Mouse (Mus musculus) liver, embryonic 14.5 days (tissue): Measurements from ENCODE around the gene Helz. TPM values are rescaled to one million over a fixed set of nuclear protein-coding genes. Genes with fewer than 3 reads are reported as not detected.

Experiments
- ATAC-seq: fragments of 200-750 bp; cut with Nextera tagmentation; 2 replicates; pipeline ENCODE4 v1.8.0; 2017; ENCODE audit warnings: moderate number of reproducible peaks, mild to moderate bottlenecking, moderate library complexity; ENCODE audit not compliant: insufficient read depth
- DNase-seq, 3 experiments: peaks; one replicate each; pipeline ENCODE4 v3.0.0-alpha.2; 2012 to 2013; ENCODE audit warnings: low read depth in 3 of 3, low spot score in 3 of 3
- H3K27ac ChIP-seq: fragments of 300-500 bp; sonication (generic); 2 replicates; pipeline ENCODE4 v1.5.1; 2014; ENCODE audit warnings: moderate library complexity, mild to moderate bottlenecking, control low read depth, inconsistent platforms
- H3K27me3 ChIP-seq: fragments of 300-500 bp; sonication (generic); 2 replicates; pipeline ENCODE4 v1.6.1; 2014; ENCODE audit warnings: mild to moderate bottlenecking, low read length, moderate library complexity; ENCODE audit not compliant: control insufficient read depth, insufficient read depth
- H3K36me3 ChIP-seq: fragments of 300-500 bp; sonication (generic); replicated peaks from 2 replicates; pipeline ENCODE4 v1.6.1; 2014; ENCODE audit warnings: low read depth; ENCODE audit not compliant: control insufficient read depth, insufficient read depth
- H3K4me1 ChIP-seq, 2 experiments: fragments of 200-500 bp in 1 of 2; fragments of 300-500 bp in 1 of 2; sonication (generic) in 1 of 2; replicated peaks; 2 replicates each; pipeline ENCODE4 v1.6.1; 2012 to 2014; ENCODE audit warnings: antibody characterized with exemption in 1 of 2, inconsistent platforms in 1 of 2, low read length in 1 of 2; ENCODE audit not compliant: control insufficient read depth in 2 of 2, insufficient read depth in 2 of 2
- H3K4me2 ChIP-seq: fragments of 300-500 bp; sonication (generic); 2 replicates; pipeline ENCODE4 v1.6.1; 2014; ENCODE audit warnings: low read depth, mild to moderate bottlenecking, control low read depth, moderate library complexity
- H3K4me3 ChIP-seq, 2 experiments: fragments of 200-500 bp in 1 of 2; fragments of 300-500 bp in 1 of 2; sonication (generic) in 1 of 2; 2 replicates each; pipeline ENCODE4 v1.5.1; 2012 to 2014; ENCODE audit warnings: low read depth in 2 of 2, low read length in 2 of 2, mild to moderate bottlenecking in 2 of 2, control low read depth in 1 of 2, inconsistent platforms in 1 of 2, moderate library complexity in 1 of 2; ENCODE audit not compliant: insufficient read depth in 1 of 2
- H3K9ac ChIP-seq: fragments of 300-500 bp; sonication (generic); replicated peaks from 2 replicates; pipeline ENCODE4 v1.6.1; 2014; ENCODE audit warnings: mild to moderate bottlenecking, control low read depth, moderate library complexity
- H3K9me3 ChIP-seq: fragments of 300-500 bp; sonication (generic); 2 replicates; pipeline ENCODE4 v1.6.1; 2016; ENCODE audit warnings: low read length, mixed read lengths; ENCODE audit not compliant: control insufficient read depth
- CTCF ChIP-seq: IDR thresholded peaks from 2 replicates; pipeline ENCODE4 v1.5.1; 2016; ENCODE audit warnings: antibody characterized with exemption, low read depth, control low read depth
- EP300 ChIP-seq: IDR thresholded peaks from 2 replicates; pipeline ENCODE4 v1.6.1; 2016; ENCODE audit warnings: antibody characterized with exemption, low read depth
- WGBS: fragments of 180-500 bp; shearing (Covaris S2); extraction: QIAGEN DNeasy Blood & Tissue Kit; methylation state at CpG from one replicate; pipeline ENCODE4 v1.1.7; 2014; ENCODE audit not compliant: insufficient replicate concordance; 5-methylcytosine and 5-hydroxymethylcytosine counted together
- polyA plus RNA-seq, 2 experiments: library from polyadenylated mRNA; depleted of rRNA in 1 of 2; stranded (reverse) in 1 of 2; unstranded in 1 of 2; fragments of >200 nt; fragmentation: Nextera tagmentation in 1 of 2; extraction: Ambion mirVana in 1 of 2; gene quantifications; 2 replicates each; pipeline versions ENCODE4 v1.2.1 to v1.2.3; 2012 to 2014

The Helz gene
- polyA plus RNA-seq, 2 experiments: 3.0 to 5.6 TPM

DNA sequence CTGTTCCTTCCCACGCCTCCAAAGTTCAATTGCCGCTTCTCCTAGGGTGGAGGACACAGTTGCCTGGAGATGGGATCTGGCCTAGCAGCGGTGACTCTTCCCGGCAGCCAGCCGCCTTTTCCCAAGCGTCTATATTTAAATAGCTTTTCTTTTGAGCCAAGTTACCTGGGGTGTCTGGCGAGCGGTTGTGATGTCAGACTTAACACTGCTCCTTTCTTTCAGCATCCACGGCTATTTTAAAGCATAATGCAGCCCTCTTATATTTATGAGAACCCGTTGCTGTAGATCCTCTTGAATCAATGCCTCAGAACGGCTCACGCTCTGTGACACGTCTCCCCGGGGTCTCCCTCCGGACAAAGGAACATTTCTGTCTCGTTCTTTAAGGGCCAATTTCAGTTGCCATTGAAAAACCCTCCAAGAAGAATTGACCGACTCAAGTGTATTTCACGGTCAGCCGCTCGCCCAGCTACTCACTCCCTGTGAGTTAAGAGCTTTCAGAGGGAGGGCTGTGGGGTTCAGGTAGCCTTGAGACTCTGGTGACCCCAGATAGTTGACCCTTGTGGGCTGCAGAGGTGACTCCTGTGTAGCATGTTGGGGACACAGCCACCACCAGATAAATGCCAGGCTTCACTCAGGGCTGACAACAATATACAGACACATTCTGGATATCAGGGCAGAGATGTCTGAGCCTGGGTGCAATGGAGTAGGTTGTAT is 160.3 kb downstream of the Helz start:
- 73% methylated on average over 20 of the region's 20 CpGs for WGBS
- Histone ChIP-seq H3K27me3 (no peaks in the 10 kb centered on the region), H3K27ac (no peak overlapping the region), H3K4me2 (no peak overlapping the region), H3K4me3 (no peak overlapping the region), H3K9ac (no peak overlapping the region), H3K9me3 (no peaks in the 10 kb centered on the region), H3K36me3 (no peaks in the 10 kb centered on the region), H3K4me1 (no peaks in the 10 kb centered on the region)
- DNase-seq (no peak), ATAC-seq (no peak)
- no peak for TF ChIP-seq CTCF
- TF ChIP-seq EP300: no peak

DNA sequence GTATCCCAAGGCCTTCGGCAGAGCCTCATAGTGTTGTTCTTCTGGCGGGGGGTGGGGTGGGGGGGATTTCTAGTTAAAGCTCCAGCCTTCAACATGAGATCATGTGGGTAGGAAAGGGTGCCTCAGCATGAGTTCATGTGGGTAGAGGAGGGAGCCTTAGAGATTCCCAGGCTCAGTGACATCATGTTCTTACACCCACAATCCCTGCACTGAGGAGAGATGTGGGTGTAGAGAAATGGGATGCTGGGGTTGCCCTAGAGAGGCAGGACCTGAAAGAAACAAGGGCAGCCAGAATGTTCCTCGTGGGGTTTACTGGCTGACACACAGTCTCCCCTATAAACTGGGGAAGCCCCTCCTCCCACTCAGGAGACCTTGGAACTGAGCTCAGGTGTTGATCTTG is 162.6 kb downstream of the Helz start:
- 44% methylated on average over 3 of the region's 3 CpGs for WGBS
- Histone ChIP-seq H3K27me3 (no peaks in the 10 kb centered on the region), H3K4me1 (no peaks in the 10 kb centered on the region), H3K4me2 (no peak overlapping the region), H3K27ac (no peak overlapping the region), H3K9ac (no peak overlapping the region), H3K4me3 (no peak overlapping the region), H3K36me3 (no peaks in the 10 kb centered on the region), H3K9me3 (no peaks in the 10 kb centered on the region)
- ATAC-seq: no peak
- TF ChIP-seq CTCF (no peak), EP300 (no peak)
- DNase-seq: no peak

DNA sequence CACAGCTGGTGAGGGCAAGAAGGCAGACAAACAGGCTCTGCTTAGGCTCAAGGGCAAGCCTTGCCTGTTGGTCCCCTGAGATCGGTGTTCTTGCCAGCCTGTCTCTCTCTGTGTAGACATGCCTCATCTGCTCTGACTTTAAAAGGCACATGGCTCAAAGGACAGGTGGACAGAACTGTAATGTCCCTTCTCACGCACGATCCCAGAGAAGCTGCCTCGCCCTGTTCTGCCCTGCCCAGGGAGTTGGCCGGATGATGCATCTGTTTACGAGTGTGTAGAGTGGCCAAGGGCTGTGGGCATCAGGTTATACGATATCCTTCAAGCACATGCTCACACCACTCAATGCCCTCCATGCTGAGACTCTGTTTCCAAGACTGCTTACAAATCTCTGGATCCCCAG is 166.6 kb downstream of the Helz start:
- DNase-seq (no peak), ATAC-seq (no peak)
- no peaks in the 10 kb centered on the region for H3K27me3 ChIP-seq
- H3K36me3 ChIP-seq: no peaks in the 10 kb centered on the region
- H3K9me3 ChIP-seq: no peaks in the 10 kb centered on the region
- WGBS: 69% methylated on average over 7 of the region's 7 CpGs
- no peaks in the 10 kb centered on the region for H3K4me1 ChIP-seq
- TF ChIP-seq CTCF (no peak), EP300 (no peak)
- H3K9ac ChIP-seq: no peak overlapping the region
- H3K27ac ChIP-seq: no peak overlapping the region
- no peak overlapping the region for H3K4me3 ChIP-seq
- H3K4me2 ChIP-seq: no peak overlapping the region

DNA sequence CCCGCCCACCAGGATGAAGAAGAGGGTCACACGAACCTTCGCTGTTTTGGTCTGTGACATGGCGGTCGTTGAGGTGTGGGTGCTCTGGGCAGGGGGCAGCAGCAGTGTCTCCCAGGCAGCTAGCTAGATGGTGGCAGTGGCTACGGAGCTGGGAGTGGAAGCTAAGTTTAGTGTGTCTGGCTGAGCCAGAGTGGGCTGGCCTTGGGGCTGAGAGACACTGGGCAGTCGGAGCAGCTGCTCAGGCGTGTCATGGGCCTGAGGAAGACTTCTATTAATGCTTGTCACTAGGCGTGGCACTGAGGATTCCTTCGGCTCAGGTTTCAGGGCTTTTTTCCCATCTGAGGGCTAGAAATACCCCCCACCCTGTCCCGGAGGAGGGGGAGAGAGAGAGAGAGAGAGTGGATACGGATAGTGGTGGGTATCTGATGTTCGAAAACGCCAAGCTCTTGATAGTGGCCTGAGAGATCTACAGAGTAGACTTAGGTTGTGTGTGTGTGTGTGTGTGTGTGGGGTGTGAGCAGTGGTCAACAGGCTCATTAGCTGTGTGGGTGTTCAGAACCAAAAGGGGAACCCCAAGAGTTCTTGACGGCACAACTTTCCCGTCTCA is 168.7 kb downstream of the Helz start, which contains the start of gene Cacng1:
TSS of gene Cacng1 (minus strand) at position 191 of the 607 bp plus-strand sequence.
- Histone ChIP-seq H3K27ac (no peak within 1 kb of the TSS), H3K9ac (no peak within 1 kb of the TSS), H3K36me3 (no peaks in the 10 kb centered on the region), H3K4me3 (no peak within 1 kb of the TSS), H3K27me3 (no peaks in the 10 kb centered on the region), H3K9me3 (no peaks in the 10 kb centered on the region), H3K4me2 (no peak within 1 kb of the TSS), H3K4me1 (no peaks in the 10 kb centered on the region)
- TF ChIP-seq EP300 (no peak), CTCF (no peak)
- ATAC-seq (no peak), DNase-seq (no peak)
- WGBS: 70% methylated on average over 16 of the region's 16 CpGs

DNA sequence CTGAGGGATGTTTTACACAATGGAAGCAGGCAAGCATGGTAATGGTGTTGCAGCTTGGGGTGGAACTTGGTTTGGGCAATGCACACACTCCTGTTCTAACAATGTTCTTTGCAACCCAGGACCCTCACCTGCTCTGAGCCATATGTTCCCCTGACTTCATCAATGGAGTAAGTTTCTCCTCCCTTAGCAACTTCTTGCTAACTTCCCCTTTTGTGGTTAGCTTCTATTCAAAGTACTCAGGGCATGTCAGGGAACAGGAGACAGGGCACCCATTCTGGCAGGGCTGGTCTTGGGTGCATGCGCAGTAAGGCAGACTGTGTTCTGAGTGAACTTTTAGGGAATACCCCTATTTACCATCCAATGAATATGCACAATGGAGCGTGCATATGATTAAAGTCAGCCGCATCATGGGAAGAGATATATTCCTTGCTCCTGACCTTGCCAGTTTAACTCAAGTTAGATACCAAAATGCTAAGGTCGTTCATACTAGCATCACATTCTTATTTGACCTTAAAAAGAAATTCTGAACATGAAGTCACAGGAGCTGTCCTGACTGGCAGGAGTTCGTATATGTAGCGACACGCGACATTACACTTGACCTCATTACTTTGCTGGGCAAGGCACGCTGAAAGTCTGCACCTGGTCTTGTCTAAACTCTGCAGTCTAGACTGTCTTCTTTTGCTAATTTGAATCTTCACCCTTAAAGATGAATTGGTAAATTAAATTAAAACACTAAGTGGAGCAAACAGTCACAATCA is 172.7 kb downstream of the Helz start:
- ATAC-seq: no peak
- Histone ChIP-seq H3K4me1 (no peaks in the 10 kb centered on the region), H3K27me3 (no peaks in the 10 kb centered on the region), H3K4me2 (no peak overlapping the region), H3K4me3 (no peak overlapping the region), H3K27ac (no peak overlapping the region), H3K36me3 (no peaks in the 10 kb centered on the region), H3K9me3 (no peaks in the 10 kb centered on the region), H3K9ac (no peak overlapping the region)
- DNase-seq: no peak
- TF ChIP-seq CTCF (no peak), EP300 (no peak)
- 64% methylated on average over 9 of the region's 9 CpGs for WGBS
